Mouse (Mus musculus) forebrain, embryonic 13.5 days (tissue): Measurements from ENCODE around the gene Dse. TPM values are rescaled to one million over a fixed set of nuclear protein-coding genes. Genes with fewer than 3 reads are reported as not detected.
A peak's percentile ranks its signal among the peaks of the same experiment; 100 is the strongest.
"Not testable (repeated sequence)": the region's sequence is repeated elsewhere in the genome, so short reads cannot be mapped to it uniquely, and the experiment has no call there.

Experiments used
- ATAC-seq: fragments of 200-750 bp; cut with Nextera tagmentation; 2 replicates; pipeline ENCODE4 v1.8.0; 2017
- H3K27ac ChIP-seq: fragments of 300-500 bp; sonication (generic); 2 replicates; pipeline ENCODE4 v1.5.1; 2015; ENCODE audit warnings: inconsistent platforms, mild to moderate bottlenecking, moderate library complexity
- H3K27me3 ChIP-seq: fragments of 300-500 bp; sonication (generic); 2 replicates; pipeline ENCODE4 v1.6.1; 2015; ENCODE audit warnings: mild to moderate bottlenecking, inconsistent platforms
- H3K36me3 ChIP-seq: fragments of 300-500 bp; sonication (generic); 2 replicates; pipeline ENCODE4 v1.6.1; 2015; ENCODE audit warnings: mild to moderate bottlenecking, inconsistent platforms; ENCODE audit not compliant: poor library complexity, severe bottlenecking
- H3K4me1 ChIP-seq: fragments of 300-500 bp; sonication (generic); 2 replicates; pipeline ENCODE4 v1.6.1; 2015; ENCODE audit warnings: inconsistent platforms
- H3K4me2 ChIP-seq: fragments of 300-500 bp; sonication (generic); 2 replicates; pipeline ENCODE4 v1.6.1; 2015; ENCODE audit warnings: inconsistent platforms, mild to moderate bottlenecking, moderate library complexity
- H3K4me3 ChIP-seq: fragments of 300-500 bp; sonication (generic); 2 replicates; pipeline ENCODE4 v1.5.1; 2015; ENCODE audit warnings: mild to moderate bottlenecking, inconsistent platforms
- H3K9ac ChIP-seq: fragments of 300-500 bp; sonication (generic); 2 replicates; pipeline ENCODE4 v1.6.1; 2015; ENCODE audit warnings: mild to moderate bottlenecking, inconsistent platforms
- H3K9me3 ChIP-seq: fragments of 300-500 bp; sonication (generic); replicated peaks from 2 replicates; pipeline ENCODE4 v1.6.1; 2016; ENCODE audit warnings: inconsistent platforms
- WGBS: fragments of 180-500 bp; shearing (Covaris S2); methylation state at CpG from one replicate; pipeline ENCODE4 v1.1.7; 2015; 5-methylcytosine and 5-hydroxymethylcytosine counted together
- polyA plus RNA-seq: library from polyadenylated mRNA; unstranded; fragments of >200 nt; fragmentation: Nextera tagmentation; extraction: Ambion mirVana; gene quantifications from 2 replicates; pipeline ENCODE4 v1.2.1, GENCODE M21; 2015

The Dse gene
- 4.6 and 4.9 TPM in 2 replicates for polyA plus RNA-seq

DNA sequence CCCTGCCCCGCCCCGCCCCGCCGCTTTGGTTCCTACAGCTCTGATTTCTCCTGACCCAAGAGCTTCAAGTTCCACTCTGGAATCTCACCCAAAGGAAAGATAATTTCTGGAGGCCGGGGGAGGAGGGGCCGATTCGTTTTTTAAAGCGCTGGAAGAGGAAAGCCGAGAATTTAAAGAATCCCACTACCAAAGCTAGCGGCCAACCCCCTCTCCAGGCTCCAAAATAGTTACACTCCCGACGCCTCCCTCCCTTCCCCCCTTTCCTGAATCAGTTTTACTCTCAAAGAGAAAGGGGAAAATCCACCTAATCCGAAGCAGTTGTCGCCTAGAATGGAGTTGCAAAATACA, at the start of gene Dse:
Gene Dse (minus strand): TSS at position 213 of the 348 bp plus-strand sequence.
- Histone ChIP-seq H3K27ac (peak within 1 kb of the TSS; percentile 59), H3K9ac (peak within 1 kb of the TSS; percentile 86), H3K27me3 (no peaks in the 10 kb centered on the region), H3K9me3 (no peaks in the 10 kb centered on the region), H3K4me1 (peaks cover 3% of the 10 kb centered on the region), H3K4me2 (peak within 1 kb of the TSS; percentile 79), H3K4me3 (peak within 1 kb of the TSS; percentile 77), H3K36me3 (no peaks in the 10 kb centered on the region)
- WGBS = 0% methylated on average over 14 of the region's 14 CpGs
- ATAC-seq = peak; percentile 20

DNA sequence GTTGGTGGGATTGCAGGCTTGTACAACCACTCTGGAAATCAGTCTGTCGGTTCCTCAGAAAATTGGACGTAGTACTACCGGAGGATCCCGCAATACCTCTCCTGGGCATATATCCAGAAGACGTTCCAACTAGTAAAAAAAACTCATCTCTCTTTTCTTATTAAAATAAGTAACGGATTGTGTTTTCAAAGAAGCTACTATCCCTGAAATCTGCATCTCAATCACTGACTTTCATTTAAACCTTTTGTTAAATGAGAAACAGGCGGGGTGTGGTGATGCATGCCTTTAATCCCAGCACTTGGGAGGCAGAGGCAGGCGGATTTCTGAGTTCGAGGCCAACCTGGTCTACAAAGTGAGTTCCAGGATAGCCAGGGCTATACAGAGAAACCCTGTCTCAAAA, 45.3 kb upstream of the Dse start:
- not testable (repeated sequence) for ATAC-seq, H3K4me2 ChIP-seq, H3K27ac ChIP-seq, H3K4me3 ChIP-seq, H3K9me3 ChIP-seq, H3K36me3 ChIP-seq, H3K9ac ChIP-seq, H3K4me1 ChIP-seq, H3K27me3 ChIP-seq
- WGBS = 89% methylated on average over 9 of the region's 9 CpGs

DNA sequence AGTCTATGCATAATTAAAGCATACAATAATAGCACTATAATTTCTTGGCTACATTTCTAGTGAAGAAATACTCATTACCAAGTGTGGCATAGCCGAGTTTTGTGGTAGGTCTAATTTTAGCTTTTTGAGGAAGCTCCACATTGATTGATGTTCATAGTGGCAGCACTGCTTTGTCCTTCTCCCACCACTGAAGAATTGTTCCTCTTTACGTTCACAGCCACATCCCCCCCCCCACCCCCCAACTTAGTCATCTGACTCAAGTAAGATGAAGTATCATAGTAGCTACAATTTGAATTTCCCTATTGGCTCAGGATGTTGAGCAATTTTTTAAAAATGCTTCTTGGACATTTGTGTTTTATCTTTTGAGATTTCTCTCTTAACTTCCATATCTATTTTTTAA, 42.1 kb upstream of the Dse start:
- Histone ChIP-seq H3K36me3 (no peaks in the 10 kb centered on the region), H3K4me1 (no peaks in the 10 kb centered on the region), H3K4me2 (no peak overlapping the region), H3K4me3 (no peak overlapping the region), H3K27ac (no peak overlapping the region), H3K9ac (no peak overlapping the region), H3K27me3 (no peaks in the 10 kb centered on the region), H3K9me3 (no peaks in the 10 kb centered on the region)
- ATAC-seq = no peak
- WGBS = 58% methylated on average over 2 of the region's 2 CpGs

DNA sequence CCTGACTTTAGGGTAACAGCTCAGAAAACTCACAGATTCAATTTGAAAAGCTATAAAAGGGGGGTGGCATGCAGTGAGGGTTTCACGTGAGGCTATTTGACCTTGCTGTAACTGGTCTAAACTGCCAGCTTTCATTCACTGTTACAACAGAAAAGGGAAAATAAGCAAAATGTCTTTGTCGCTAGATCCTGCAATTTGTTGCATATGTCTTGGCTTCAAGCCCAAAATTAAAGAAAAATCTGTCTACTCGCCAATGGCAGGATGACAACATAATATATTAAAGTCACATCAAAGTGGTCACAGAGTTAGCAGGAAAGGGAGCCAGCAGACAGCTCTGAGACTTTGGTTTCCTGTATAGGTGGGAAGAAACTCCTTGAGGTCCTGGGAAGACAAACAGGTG, 40.2 kb upstream of the Dse start:
- ATAC-seq = 0 out of 2 replicates have a peak, but pooled peaks have one; percentile 13
- 48% methylated on average over 3 of the region's 3 CpGs for WGBS
- no peak overlapping the region for H3K4me3 ChIP-seq
- H3K27me3 ChIP-seq = no peaks in the 10 kb centered on the region
- H3K9me3 ChIP-seq = no peaks in the 10 kb centered on the region
- H3K4me1 ChIP-seq = no peaks in the 10 kb centered on the region
- H3K27ac ChIP-seq = no peak overlapping the region
- no peak overlapping the region for H3K4me2 ChIP-seq
- no peak overlapping the region for H3K9ac ChIP-seq
- no peaks in the 10 kb centered on the region for H3K36me3 ChIP-seq

DNA sequence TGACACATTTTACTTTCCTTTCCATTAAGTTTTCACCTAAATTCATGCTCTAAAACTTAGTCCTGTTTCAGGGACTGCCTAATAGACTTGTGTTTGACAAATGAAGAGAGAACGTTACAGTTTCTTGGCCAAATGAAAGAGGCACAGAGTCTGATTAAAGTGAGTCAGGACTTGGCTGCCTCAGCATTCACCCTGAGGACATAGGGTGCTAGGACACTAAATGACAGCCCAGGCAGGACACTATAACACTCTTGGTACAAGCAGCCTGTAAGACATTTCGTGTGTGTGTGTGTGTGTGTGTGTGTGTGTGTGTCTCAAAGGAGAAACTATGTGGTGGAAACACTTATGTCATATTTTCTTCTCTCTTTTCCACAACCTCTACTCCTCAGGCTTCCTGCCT, 38.6 kb upstream of the Dse start:
- no peak for ATAC-seq
- H3K9me3 ChIP-seq = no peaks in the 10 kb centered on the region
- WGBS = 76% methylated on average over 2 of the region's 2 CpGs
- no peak overlapping the region for H3K4me3 ChIP-seq
- no peak overlapping the region for H3K4me2 ChIP-seq
- no peak overlapping the region for H3K27ac ChIP-seq
- H3K36me3 ChIP-seq = no peaks in the 10 kb centered on the region
- H3K27me3 ChIP-seq = no peaks in the 10 kb centered on the region
- no peaks in the 10 kb centered on the region for H3K4me1 ChIP-seq
- no peak overlapping the region for H3K9ac ChIP-seq

DNA sequence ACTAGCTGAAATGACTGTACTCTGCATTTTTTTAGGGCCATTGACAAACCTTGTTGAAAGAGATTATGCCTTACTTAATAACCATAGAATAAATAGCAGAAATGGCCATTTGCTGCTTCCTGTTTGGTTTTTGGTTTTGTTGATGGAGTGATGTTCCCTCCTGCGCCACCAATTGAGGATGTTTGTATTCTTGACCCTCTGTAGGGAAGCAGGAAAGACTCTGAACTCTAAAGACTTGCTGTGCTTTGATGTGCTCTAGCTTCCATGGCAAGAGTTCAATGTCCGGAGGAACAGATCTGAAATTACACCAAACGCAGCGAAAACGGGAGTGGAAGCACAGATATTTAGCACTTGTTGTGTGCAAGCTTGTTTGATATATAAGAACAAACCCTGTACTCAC, 37.2 kb upstream of the Dse start:
- Histone ChIP-seq H3K4me3 (no peak overlapping the region), H3K27ac (no peak overlapping the region), H3K27me3 (no peaks in the 10 kb centered on the region), H3K4me1 (no peaks in the 10 kb centered on the region), H3K4me2 (no peak overlapping the region), H3K9me3 (no peaks in the 10 kb centered on the region), H3K36me3 (no peaks in the 10 kb centered on the region), H3K9ac (no peak overlapping the region)
- no peak for ATAC-seq
- WGBS = 84% methylated on average over 5 of the region's 5 CpGs

DNA sequence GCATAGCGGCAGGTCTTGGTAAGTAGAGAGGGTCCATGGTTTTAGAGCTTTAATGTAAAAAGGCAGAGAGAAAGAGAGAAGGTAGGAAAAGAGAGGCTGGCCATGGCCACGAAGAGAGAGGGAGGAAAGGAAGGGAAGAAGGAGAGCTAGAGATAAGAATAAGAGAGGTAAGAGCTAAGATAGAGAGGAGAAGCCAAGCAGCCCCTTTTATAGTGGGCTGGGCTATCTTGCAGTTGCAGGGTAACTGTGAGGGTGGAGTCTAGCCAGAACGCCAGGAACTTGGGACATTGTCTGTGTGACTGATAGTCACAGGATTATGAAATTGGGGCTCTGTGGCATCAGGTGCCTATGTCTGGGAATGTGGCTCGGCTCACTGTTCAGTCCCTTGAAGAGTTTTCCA, 31.0 kb upstream of the Dse start:
- no peaks in the 10 kb centered on the region for H3K4me1 ChIP-seq
- H3K36me3 ChIP-seq = no peaks in the 10 kb centered on the region
- WGBS = 78% methylated on average over 4 of the region's 4 CpGs
- no peak overlapping the region for H3K9ac ChIP-seq
- ATAC-seq = no peak
- no peak overlapping the region for H3K27ac ChIP-seq
- H3K27me3 ChIP-seq = no peaks in the 10 kb centered on the region
- H3K4me2 ChIP-seq = no peak overlapping the region
- H3K4me3 ChIP-seq = no peak overlapping the region
- H3K9me3 ChIP-seq = no peaks in the 10 kb centered on the region

DNA sequence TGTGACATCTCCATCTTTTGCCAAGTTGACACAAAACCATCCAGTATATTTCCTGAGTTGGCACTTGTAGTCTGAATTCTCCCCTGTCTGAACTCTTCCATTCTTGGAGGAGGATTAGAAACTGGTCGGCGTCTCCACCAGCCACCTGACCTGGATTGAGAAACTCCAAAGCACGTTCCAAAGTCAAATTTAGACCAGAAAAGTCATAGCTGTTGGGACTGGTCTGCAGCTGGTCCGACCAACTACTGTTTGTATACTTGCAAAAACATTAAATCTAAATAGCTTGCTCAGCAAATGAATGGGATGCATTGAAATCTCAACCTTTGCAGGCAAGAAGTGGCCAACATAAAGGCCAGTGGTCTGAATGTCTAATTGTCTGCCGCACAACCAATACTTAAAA, 29.1 kb upstream of the Dse start:
- no peaks in the 10 kb centered on the region for H3K36me3 ChIP-seq
- H3K4me2 ChIP-seq = no peak overlapping the region
- ATAC-seq = no peak
- H3K4me3 ChIP-seq = no peak overlapping the region
- no peak overlapping the region for H3K27ac ChIP-seq
- no peak overlapping the region for H3K9ac ChIP-seq
- no peaks in the 10 kb centered on the region for H3K27me3 ChIP-seq
- no peaks in the 10 kb centered on the region for H3K9me3 ChIP-seq
- WGBS = 86% methylated on average over 5 of the region's 5 CpGs
- no peaks in the 10 kb centered on the region for H3K4me1 ChIP-seq

DNA sequence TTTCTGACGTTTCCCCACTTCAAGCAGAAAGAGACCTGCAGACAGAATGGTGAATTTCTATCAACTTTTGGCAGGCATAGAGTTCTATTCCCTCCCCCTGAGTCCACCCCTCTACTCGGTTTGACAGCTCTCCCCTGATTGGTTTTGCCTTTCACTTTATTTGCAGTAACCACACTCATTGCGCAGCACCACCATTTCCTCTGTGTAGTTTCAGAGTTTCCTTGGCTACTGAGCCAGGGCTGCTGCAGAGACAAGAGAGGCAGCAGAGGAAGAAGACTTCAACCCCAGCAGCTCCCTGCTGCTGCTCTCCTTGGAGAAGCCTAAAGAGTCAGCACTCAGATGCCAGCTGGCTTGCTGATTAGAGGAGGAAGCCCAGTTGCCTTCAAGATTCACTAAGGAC, 27.9 kb upstream of the Dse start:
- no peaks in the 10 kb centered on the region for H3K4me1 ChIP-seq
- H3K9ac ChIP-seq = no peak overlapping the region
- no peak overlapping the region for H3K27ac ChIP-seq
- no peaks in the 10 kb centered on the region for H3K27me3 ChIP-seq
- WGBS = 35% methylated on average over 3 of the region's 3 CpGs
- H3K9me3 ChIP-seq = no peaks in the 10 kb centered on the region
- H3K36me3 ChIP-seq = no peaks in the 10 kb centered on the region
- ATAC-seq = no peak
- no peak overlapping the region for H3K4me3 ChIP-seq
- H3K4me2 ChIP-seq = no peak overlapping the region

DNA sequence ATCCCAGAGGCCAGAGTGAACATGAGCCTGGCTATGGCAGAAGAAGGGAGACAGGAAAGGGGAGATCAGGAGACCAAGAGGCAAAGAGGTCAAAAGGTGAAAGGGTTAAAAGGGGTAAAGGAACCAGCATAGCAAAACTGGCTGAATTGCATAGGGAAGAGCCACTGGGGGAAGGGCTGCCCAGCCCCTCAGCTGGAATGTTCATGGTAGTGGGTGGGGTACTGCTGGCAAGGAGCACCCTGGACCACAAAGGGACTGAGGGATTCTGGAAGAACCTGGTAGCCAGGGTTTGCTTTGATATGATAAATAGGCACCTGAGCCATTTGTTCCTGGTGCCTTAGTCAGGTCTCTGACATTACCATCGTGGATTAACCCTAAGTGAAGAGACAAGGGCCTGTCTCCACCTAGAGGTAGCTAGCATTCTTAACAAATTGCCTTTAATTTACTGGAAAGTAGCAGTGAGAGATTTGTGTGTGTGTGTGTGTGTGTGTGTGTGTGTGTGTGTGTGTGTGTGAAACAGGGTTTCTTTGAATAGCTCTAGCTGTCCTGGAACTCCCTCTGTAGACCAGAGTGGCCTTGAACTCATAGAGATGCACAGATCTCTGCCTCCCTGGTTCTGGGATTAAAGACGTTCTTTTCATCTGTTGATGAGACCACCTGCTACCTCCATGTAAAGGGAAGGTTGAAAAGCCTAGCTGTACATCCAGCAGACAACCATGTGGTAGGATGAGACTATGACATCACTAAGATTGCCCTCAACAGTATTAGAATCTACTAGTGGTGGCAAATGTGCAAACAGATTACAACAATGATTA, 26.6 kb upstream of the Dse start:
- Histone ChIP-seq H3K9ac (no peak overlapping the region), H3K27me3 (no peaks in the 10 kb centered on the region), H3K27ac (no peak overlapping the region), H3K4me2 (no peak overlapping the region), H3K4me1 (no peaks in the 10 kb centered on the region), H3K9me3 (no peaks in the 10 kb centered on the region), H3K4me3 (no peak overlapping the region), H3K36me3 (no peaks in the 10 kb centered on the region)
- WGBS = 20% methylated on average over 2 of the region's 2 CpGs
- peak; percentile 30; the same call in 1 of the 2 replicates for ATAC-seq

DNA sequence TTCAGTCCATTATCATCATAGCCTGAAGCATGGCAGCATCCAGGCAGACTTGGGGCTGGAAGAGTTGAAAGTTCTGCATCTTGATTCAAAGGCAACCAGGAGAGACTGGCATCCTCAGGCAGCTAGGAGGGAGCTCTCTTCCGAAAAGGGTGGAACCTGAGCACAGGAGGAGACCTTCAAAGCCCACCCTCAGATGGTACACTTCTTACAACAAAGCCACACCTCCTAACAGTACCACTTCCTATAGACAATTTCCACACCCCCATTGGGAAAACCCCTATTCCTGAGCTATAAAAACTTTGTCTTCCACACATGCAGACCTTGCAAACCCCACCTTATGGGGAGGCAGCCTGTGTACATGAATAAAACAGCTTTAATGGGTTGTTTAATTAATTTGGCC, 25.9 kb upstream of the Dse start:
- WGBS = 53% methylated on average over 1 of the region's 1 CpGs

DNA sequence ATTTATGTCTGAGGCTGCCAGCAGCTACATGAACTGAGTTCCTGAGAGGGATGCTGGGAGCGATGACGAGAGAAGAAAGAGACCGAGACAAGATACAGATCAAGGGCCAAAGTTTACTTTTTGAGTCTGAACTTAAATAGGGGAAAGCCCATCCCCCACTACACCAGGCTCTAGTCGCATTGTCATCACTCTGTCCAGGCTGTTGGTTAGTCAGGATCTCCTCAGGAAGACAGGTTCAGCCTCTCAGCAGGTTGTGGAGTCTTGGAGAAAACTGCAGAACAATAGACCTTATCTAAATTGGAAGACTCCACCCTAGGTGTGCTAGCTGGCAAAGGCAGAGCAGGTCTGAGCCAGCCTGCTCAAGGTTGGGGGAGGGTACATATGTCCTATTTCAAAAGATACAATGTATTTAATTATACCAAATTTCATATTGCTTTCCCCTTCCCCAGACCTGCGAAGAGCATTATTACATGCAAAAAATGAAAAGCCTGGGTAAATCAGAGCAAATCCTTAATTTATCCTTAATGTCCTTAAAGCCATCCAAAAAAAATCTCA, 22.7 kb upstream of the Dse start:
- Histone ChIP-seq H3K36me3 (no peaks in the 10 kb centered on the region), H3K4me1 (no peaks in the 10 kb centered on the region), H3K4me3 (no peak overlapping the region), H3K4me2 (no peak overlapping the region), H3K9ac (no peak overlapping the region), H3K27me3 (no peaks in the 10 kb centered on the region), H3K9me3 (no peaks in the 10 kb centered on the region), H3K27ac (no peak overlapping the region)
- peak; percentile 16; the same call in 1 of the 2 replicates for ATAC-seq
- 37% methylated on average over 5 of the region's 5 CpGs for WGBS

More for the DNA sequence above, 25.9 kb upstream of the Dse start:
- Histone ChIP-seq H3K27ac (no peak overlapping the region), H3K4me2 (no peak overlapping the region), H3K9ac (no peak overlapping the region), H3K4me1 (no peaks in the 10 kb centered on the region), H3K9me3 (no peaks in the 10 kb centered on the region), H3K36me3 (no peaks in the 10 kb centered on the region), H3K27me3 (no peaks in the 10 kb centered on the region), H3K4me3 (no peak overlapping the region)
- no peak for ATAC-seq

DNA sequence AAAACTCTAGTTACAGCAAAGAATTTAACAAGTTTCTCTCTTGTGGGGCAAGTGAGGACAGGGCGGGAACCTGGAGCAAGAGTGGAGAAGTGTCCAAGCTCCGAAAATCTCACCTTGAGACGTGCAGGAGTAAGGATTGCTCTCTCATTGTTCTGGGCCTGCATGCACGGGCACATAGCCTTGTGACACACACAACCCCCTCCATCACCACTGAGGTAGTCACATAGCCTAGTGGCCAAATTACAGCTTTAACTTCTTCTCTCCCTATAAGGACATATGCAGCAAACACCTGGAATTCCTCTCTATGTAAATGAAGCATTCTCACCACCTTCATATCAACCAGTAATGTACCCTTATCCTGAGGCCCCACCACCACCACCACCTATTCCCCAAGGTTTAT, 22.0 kb upstream of the Dse start:
- no peak overlapping the region for H3K4me3 ChIP-seq
- no peaks in the 10 kb centered on the region for H3K27me3 ChIP-seq
- 66% methylated on average over 4 of the region's 4 CpGs for WGBS
- no peak for ATAC-seq
- no peak overlapping the region for H3K9ac ChIP-seq
- H3K27ac ChIP-seq = no peak overlapping the region
- no peaks in the 10 kb centered on the region for H3K36me3 ChIP-seq
- no peaks in the 10 kb centered on the region for H3K9me3 ChIP-seq
- H3K4me2 ChIP-seq = no peak overlapping the region
- no peaks in the 10 kb centered on the region for H3K4me1 ChIP-seq
